Mouse (Mus musculus): Measurements from ENCODE around the gene Phlda1. TPM values are rescaled to one million over a fixed set of nuclear protein-coding genes. Genes with fewer than 3 reads are reported as not detected.

Phlda1 gene
- total RNA-seq, 2 experiments from 2014 or later = 47.8 to 82.2 TPM

GRCm38 (mm10) chr10:111523894-111524293 is 17.8 kb downstream of the Phlda1 start:
- no peak for DNase-seq (ENCODE audit: low spot score in 2 of 2)

- DNase-seq (ENCODE audit: low spot score in 2 of 2) = no peak
Measured at GRCm38 (mm10) chr10:111527057-111527456, 21.0 kb downstream of the Phlda1 start.

- no peak for DNase-seq (ENCODE audit: low spot score in 2 of 2)
Measured at GRCm38 (mm10) chr10:111527613-111528012, 21.5 kb downstream of the Phlda1 start.

DNA sequence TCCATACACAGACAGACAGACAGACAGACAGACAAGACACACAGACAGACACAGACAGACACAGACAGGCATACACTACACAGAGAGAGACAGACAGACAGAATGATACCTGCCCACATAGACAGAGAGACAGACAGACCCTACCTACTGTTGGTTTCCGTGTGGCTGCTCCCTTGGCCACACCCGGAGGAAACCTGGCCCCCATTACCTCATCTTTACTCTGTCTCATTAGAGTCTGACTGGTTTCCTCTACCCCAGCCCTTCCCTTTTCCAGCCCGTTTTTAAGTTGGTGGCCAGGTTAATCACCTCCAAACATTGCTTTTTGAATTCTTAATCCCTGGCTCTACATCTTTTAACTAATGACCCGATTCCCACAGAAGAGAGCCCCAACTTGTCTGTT is 22.2 kb downstream of the Phlda1 start:
- no peak for DNase-seq (ENCODE audit: low spot score in 2 of 2)

DNA sequence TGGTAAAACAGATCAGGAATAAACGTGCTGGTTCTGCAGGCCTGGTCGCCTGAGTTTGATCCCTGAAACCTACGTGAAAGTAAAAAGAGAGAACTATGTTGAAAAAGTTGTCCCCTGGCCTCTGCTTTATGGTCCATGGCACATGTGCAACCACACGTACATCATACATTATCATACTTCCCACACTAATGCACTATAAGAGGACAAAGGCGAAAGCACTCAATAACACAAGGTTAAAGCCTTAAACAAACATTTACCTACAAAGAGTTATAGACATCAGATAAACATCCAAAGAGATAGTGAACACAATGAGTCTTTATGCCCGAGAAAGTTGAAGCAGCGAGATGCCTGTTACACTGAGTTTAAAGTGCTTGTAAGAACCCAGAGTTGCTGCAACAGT is 24.3 kb downstream of the Phlda1 start:
- DNase-seq (ENCODE audit: low spot score in 2 of 2) = no peak

DNA sequence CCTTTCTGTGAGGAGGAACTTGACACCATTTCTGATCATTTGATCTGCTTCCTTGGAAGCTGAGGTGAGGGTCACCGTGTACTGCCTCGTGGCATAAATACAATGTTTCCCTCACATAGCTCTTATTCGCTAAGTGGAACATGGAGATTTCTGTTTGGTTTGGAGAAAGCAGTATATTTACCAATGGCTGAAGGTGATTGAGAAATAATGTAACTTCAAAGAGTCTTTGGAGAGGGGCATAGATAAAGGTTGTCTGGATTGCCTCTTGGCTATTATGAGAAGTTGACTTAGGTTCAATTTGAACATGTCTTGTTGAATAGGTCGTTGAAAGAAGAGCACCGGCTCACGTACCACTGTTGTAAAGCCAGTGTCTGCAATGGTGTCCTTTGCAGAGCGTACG is 28.6 kb downstream of the Phlda1 start:
- no peak for DNase-seq (ENCODE audit: low spot score in 2 of 2)

DNA sequence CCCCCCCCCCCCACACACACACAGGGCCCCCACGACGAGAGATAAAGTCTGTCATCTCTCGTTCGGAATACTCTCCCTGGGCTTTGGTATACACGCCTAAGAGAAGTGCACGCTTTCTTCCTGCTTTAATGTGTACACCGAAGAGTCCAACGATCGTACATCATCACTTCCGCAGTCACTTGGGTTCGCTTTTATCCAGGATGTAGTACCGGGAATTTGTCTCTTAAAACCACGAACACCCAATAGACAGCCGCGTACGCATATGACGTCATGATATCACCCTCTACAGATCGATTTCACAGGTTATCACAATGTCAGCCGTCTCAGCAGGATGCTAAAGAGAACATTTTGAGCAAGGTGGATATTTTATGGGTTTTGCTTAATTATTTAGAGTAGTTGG is 31.3 kb downstream of the Phlda1 start:
- no peak for DNase-seq (ENCODE audit: low spot score in 2 of 2)

DNA sequence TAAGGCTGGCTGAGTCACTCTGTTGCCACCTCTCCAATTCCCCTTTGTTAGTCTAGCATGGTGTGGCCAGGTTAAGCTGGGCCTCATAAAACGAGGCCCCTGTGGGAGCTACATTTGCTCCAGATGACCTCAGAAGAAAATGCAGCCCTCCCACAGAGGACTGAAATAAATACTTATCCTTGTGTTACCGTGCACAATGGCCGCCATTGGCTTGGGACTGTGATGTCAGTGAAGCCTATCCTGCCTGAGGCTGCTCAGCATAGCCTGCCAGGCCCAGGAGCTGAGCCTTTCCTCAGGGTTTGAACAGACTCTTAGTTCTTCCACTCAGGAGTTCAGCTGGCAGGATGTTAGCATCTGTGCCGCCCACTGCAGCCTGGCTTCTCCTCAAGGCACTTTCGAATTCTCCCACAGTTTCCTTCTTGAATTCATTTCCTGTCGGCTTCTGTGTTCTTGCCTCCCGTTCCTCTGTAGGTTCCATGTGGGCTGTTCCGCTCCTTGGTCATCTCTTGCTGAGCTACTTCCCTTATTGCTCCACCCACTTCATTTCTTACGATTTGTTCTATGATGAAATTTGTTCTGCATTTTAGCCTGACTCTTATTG is 33.7 kb downstream of the Phlda1 start:
- no peak for DNase-seq (ENCODE audit: low spot score in 2 of 2)

DNA sequence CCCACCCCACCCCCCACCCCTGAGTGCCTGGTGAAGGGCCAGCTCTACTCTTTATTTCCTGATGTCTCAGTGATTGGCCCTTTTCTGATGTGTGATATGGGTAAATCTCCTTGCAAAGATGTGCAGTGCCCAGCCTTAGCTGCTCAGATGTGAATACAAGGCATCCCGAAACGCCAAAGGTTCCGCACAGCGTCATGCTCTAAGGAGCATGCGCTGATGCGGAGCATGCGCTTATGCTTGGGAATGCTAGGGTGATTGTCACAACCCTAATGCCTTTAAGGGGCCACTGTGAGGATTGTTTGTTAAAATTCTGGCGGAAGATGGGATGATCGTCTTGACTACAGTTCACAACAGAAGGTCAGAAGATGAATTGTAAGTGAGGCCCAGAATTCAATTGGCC is 34.6 kb downstream of the Phlda1 start:
- no peak for DNase-seq (ENCODE audit: low spot score in 2 of 2)

DNA sequence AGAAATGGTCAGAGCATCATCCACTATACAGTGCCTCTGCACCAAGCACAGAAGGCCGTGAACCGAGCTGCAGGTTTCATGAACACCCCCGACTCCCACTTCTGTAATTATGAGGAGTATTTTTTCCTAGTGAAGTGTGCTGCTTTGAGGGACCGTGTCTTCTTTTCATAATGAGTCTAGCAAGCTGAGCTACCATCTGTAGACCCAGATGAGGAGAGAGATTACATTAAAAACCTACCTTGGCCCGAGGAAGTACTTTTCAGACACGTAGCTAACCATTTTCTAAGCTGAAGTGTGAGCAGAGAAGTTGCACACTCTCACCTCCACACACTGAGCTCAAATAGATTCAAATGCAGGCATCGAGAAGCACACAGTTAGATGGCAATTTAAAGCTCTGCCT is 37.0 kb downstream of the Phlda1 start:
- DNase-seq (ENCODE audit: low spot score in 2 of 2) = no peak

GRCm38 (mm10) chr10:111543781-111544260 is 37.7 kb downstream of the Phlda1 start:
- peak; percentile 38 to 40 for DNase-seq (ENCODE audit: low spot score in 2 of 2)

- no peak for DNase-seq (ENCODE audit: low spot score in 2 of 2)
Measured at GRCm38 (mm10) chr10:111544311-111544710, 38.2 kb downstream of the Phlda1 start.

DNA sequence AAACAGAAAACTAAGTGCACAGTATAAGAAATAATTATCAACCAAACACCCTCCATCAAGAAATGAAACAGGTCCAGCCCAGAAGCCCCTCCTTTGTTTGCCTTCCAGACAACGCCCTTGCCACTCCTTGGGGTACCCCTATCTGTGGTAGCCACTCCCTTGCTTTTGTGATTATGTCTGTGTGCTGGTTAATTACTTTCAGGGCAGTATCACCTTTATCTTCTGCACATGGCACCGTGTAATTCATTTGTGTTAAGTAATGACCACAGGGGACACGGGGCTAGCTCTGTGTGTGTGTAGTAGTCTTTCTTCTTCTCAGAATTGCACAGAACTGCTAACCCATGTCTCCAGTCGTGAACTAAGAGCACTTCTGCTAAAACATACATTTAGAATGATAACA is 39.6 kb downstream of the Phlda1 start:
- DNase-seq (ENCODE audit: low spot score in 2 of 2) = no peak

DNA sequence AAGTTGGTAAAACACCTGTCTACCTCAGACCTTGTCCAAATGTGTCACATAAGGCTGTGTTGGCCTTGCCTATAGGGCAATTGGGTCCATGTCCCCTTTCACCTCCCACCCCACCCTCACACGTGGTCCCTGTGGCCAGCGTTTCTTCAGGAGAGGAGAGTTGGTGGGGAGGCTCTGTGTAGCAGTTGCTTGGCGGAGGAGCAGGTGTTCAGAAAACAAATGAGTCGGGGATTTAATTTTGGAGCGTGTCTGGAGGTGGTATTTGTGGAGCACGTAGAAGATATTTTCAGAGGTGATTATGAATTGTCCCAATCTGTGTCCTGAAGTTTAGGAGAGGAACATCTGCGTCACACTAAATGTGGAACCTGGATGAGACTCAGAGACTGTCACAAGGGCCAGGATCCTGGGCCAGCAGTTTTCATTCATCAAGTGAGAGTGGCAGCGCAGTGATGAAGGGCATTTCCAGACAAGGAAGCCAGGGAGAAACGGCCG is 41.8 kb downstream of the Phlda1 start:
- no peak for DNase-seq (ENCODE audit: low spot score in 2 of 2)

DNA sequence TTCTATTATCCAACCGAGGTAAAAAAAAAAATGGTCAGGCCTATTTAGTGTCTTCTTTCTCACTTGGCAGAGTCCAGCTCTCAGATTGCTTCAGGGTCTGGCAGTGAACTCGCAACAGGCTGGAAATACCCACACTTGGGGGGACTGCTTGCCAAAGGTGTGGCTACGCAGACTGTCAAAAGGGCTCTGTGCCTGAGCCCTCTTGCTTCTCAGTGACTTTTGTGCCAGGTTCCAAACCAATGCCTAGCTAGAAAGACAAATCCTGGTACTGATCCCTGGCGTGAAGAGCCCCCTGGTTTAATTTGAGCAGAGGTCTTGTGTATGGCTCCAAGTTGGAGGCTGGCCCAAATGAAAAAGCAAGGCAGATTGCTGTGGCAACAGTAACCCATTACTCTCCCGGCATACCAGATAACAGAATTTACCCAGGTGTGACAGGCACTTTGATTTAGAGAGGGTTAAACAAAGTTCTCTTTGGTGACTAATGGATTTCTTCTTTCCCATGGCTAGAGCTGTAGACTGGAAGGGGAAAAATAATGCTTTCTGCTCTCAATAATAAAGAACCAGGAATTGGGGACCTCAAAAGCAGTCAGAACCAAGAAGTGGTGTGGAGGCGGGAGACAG is 44.1 kb downstream of the Phlda1 start:
- DNase-seq (ENCODE audit: low spot score in 2 of 2) = no peak

GRCm38 (mm10) chr10:111553695-111554094 is 47.6 kb downstream of the Phlda1 start:
- no peak for DNase-seq (ENCODE audit: low spot score in 2 of 2)

DNA sequence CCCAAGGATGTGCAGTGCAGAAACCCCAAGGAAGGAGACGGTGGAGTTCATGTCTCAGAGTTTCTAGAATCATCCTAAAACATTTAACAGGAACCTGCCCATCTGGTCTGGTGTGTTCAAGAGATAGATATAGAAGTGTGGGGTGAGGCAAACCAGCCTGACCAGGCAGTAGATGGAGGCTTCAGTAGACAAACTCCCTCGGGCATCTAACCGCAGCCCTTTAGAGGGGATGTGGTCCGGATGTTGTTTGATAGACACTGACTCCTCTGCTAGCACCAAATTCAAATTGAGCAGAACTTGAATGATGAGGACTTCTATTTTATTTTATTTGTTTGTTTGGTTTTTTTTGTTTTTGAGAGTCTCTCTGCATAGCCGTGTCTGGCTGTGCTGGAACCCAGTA is 48.6 kb downstream of the Phlda1 start:
- DNase-seq (ENCODE audit: low spot score in 2 of 2) = no peak

DNA sequence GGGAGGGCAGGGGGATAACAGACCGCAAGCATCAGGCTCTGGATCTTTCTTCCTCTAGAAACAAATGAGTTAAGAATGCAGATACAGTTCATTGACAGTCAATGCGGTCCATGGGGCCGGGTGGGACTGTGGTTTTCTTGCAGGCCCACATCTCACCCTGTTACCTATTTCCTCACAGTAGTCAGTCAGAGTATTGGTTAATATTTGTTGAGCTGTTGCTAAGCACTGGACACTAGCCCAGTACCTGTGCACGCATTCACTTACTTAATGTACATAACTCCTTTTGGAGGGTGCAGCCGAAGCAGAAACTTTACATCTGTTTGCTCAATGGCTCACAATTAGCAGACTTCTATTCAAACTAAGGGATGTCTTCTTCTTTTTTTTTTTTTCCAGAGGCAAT is 52.1 kb downstream of the Phlda1 start:
- DNase-seq (ENCODE audit: low spot score in 2 of 2) = no peak

Other genes with a start within 250 kb of the Phlda1 start
- 1 to 10 TPM; 3.8 to 4.4 TPM for gene Bbs10, start 207.6 kb upstream of the Phlda1 start, total RNA-seq (2021)
- gene Nap1l1, start 33.1 kb upstream of the Phlda1 start, total RNA-seq (2021) = 100 to 1,000 TPM; 124 to 136 TPM

Data from adrenal gland, adult 18-20 months (tissue).